Mouse (Mus musculus) kidney, embryonic 14.5 days (tissue): Measurements from ENCODE around the gene Rrnad1. TPM values are rescaled to one million over a fixed set of nuclear protein-coding genes. Genes with fewer than 3 reads are reported as not detected.
A peak's percentile ranks its signal among the peaks of the same experiment; 100 is the strongest.

ENCODE experiments used
- ATAC-seq: fragments of 200-750 bp; cut with Nextera tagmentation; 2 replicates; pipeline ENCODE4 v1.8.0; 2017; ENCODE audit warnings: moderate number of reproducible peaks, mild to moderate bottlenecking, moderate TSS enrichment, moderate library complexity; ENCODE audit not compliant: low FRiP score, low TSS enrichment
- H3K27ac ChIP-seq: fragments of 300-500 bp; sonication (generic); 2 replicates; pipeline ENCODE4 v1.5.1; 2014; ENCODE audit warnings: low read depth, mild to moderate bottlenecking, low read length, moderate library complexity, mixed read lengths
- H3K27me3 ChIP-seq: fragments of 300-500 bp; sonication (generic); 2 replicates; pipeline ENCODE4 v1.6.1; 2014; ENCODE audit warnings: mild to moderate bottlenecking, low read length; ENCODE audit not compliant: control insufficient read depth, insufficient read depth
- H3K36me3 ChIP-seq: fragments of 300-500 bp; sonication (generic); 2 replicates; pipeline ENCODE4 v1.6.1; 2014; ENCODE audit warnings: low read length, mixed read lengths; ENCODE audit not compliant: control insufficient read depth, insufficient read depth
- H3K4me1 ChIP-seq: fragments of 300-500 bp; sonication (generic); 2 replicates; pipeline ENCODE4 v1.6.1; 2014; ENCODE audit warnings: low read length, mixed read lengths; ENCODE audit not compliant: control insufficient read depth, insufficient read depth
- H3K4me2 ChIP-seq: fragments of 300-500 bp; sonication (generic); replicated peaks from 2 replicates; pipeline ENCODE4 v1.6.1; 2014; ENCODE audit warnings: low read depth, mild to moderate bottlenecking, low read length
- H3K4me3 ChIP-seq: fragments of 300-500 bp; sonication (generic); 2 replicates; pipeline ENCODE4 v1.5.1; 2014; ENCODE audit warnings: mild to moderate bottlenecking, low read length
- H3K9ac ChIP-seq: fragments of 300-500 bp; sonication (generic); 2 replicates; pipeline ENCODE4 v1.6.1; 2014; ENCODE audit warnings: low read depth, mild to moderate bottlenecking, low read length, moderate library complexity
- H3K9me3 ChIP-seq: fragments of 300-500 bp; sonication (generic); 2 replicates; pipeline ENCODE4 v1.6.1; 2016; ENCODE audit warnings: low read length; ENCODE audit not compliant: control insufficient read depth
- WGBS: fragments of 180-500 bp; shearing (Covaris S2); extraction: QIAGEN DNeasy Blood & Tissue Kit; methylation state at CpG from one replicate; pipeline ENCODE4 v1.1.7; 2014; 5-methylcytosine and 5-hydroxymethylcytosine counted together
- polyA plus RNA-seq: library from polyadenylated mRNA; unstranded; fragments of >200 nt; fragmentation: Nextera tagmentation; extraction: Ambion mirVana; gene quantifications from 2 replicates; pipeline ENCODE4 v1.2.1, GENCODE M21; 2014

Rrnad1 gene
- polyA plus RNA-seq = 19.3 and 21.6 TPM in 2 replicates

DNA sequence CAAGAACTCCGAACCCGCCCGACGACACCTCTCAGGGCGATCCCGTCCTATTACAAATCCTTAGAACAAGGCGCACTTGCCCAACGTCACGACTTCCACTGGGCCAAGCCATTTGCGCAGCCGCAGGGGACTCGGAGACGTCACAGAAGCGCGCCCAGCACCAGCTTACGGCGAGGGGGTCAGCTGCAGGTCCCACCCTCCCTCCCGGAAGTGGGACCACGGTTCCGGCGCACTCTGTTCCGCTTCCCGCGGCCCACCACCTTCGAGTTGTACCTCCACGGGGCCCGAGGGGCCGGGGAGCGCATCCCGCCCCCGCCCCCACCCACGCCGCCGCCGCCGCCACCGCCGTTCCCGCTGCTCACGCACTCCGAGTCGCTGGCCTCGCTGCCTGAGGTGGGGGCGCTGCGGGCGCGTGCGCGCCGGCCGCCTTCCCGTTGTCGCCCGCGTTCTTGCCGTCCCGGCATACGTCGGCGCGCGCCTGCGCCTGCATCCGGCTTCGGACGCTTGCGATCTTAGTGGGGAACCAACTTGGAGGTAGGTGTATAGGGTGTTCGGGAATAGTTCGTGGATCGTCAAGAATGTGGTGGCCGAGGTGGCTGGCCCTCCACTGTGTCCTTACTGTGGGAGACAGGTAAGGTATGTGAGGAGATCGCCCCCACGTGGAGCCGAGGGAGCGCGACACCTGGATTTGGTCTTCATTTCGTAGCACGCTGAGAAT lies at the start of gene Rrnad1, which contains the start of gene Isg20l2:
Gene Rrnad1 (minus strand): TSS at position 640 of the 718 bp plus-strand sequence.
Gene Isg20l2 (plus strand): TSS at position 237 of the 718 bp plus-strand sequence.
- peak within 1 kb of the TSS; percentile 83 for H3K9ac ChIP-seq
- H3K9me3 ChIP-seq = no peaks in the 10 kb centered on the region
- peaks cover 7% of the 10 kb centered on the region; the same call in 1 of the 2 replicates for H3K4me1 ChIP-seq
- H3K27ac ChIP-seq = peak within 1 kb of the TSS; percentile 85
- no peaks in the 10 kb centered on the region for H3K27me3 ChIP-seq
- ATAC-seq = peak; percentile 98
- WGBS = under 1% methylated on average over 69 of the region's 78 CpGs
- H3K36me3 ChIP-seq = peaks cover 60% of the 10 kb centered on the region
- peak within 1 kb of the TSS; percentile 79 for H3K4me2 ChIP-seq
- H3K4me3 ChIP-seq = peak within 1 kb of the TSS; percentile 63

DNA sequence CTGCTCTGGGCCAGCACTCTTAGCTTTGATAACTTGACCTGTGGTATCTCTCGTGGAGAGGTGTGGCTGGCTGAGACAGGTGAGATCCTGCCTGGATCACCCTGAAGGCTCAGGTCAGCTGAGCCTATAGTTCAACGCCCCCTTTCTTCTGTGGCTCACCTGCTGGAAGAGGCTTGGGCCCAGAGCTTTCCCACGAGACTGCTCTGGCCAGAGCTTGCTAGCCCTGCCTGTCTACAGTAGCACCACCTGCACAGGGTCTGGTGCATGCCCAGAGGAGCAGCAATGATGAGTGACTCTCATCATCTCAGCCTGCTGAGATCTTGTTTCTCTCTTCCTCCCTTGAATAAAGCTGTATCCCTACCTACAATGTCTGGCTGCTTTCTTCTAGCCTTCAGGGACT lies 49.6 kb upstream of the Rrnad1 start:
- Histone ChIP-seq H3K9me3 (no peaks in the 10 kb centered on the region), H3K4me3 (no peak overlapping the region), H3K27ac (peak overlapping the region; percentile 56; the same call in 1 of the 2 replicates), H3K4me2 (no peak overlapping the region), H3K27me3 (no peaks in the 10 kb centered on the region), H3K9ac (no peak overlapping the region), H3K36me3 (peaks cover 15% of the 10 kb centered on the region), H3K4me1 (peaks cover 65% of the 10 kb centered on the region)
- ATAC-seq = peak; percentile 3; the same call in 1 of the 2 replicates
- WGBS = 48% methylated on average over 3 of the region's 3 CpGs

DNA sequence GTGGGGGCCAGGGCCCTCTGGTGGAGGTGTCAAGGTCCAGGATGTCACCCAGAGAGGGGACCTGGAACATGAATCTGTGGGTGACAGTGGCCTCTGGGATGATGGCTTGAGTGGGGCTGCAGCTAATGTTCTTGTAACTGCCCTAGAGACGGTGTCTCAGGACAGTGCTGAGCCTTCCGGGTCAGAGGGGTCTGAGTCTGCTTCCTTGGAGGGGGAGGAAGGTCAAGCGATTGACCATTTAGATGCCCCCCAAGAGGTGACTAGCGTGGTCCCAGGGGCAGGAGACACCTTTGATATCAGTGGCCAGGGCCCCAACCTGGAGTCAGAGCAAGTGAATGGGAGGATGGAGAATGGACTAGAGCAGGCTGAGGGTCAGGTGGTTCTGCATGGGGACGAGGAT lies 49.0 kb upstream of the Rrnad1 start:
- no peak overlapping the region for H3K9ac ChIP-seq
- peaks cover 18% of the 10 kb centered on the region for H3K36me3 ChIP-seq
- H3K27me3 ChIP-seq = no peaks in the 10 kb centered on the region
- H3K4me3 ChIP-seq = no peak overlapping the region
- 82% methylated on average over 5 of the region's 5 CpGs for WGBS
- no peak for ATAC-seq
- no peak overlapping the region for H3K4me2 ChIP-seq
- H3K27ac ChIP-seq = 0 out of 2 replicates have a peak overlapping the region, but pooled peaks have one; percentile 56
- no peaks in the 10 kb centered on the region for H3K9me3 ChIP-seq
- H3K4me1 ChIP-seq = peaks cover 66% of the 10 kb centered on the region

DNA sequence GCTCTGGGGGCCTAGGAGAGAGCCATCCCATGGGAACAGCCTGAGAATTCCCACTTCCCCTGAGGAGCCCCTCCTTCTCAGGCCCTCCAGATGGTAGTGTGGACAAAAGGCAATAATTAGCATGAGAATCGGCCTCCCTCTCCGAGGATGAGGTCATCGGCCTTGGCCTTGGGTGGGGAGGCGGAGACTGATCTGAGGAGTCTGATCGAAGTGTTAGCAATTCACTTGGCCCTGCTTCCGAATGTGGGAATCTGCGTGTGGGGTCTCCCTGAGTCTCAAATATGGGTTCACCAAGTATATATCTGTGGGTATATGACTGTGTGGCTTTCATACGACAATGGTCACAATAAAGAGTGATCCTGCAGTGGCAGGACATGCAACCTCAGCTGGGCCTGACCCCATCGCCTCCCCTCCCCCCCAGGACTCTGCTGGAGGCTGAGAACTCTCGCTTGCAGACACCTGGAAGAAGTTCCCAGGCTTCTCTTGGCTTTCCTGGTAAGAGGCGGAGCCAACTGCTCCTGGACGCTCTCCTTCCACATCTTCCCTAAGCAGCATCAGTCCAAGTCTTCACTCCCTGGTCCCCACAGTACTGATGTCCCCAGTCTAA lies 44.0 kb upstream of the Rrnad1 start:
- peak overlapping the region; percentile 96 for H3K4me2 ChIP-seq
- H3K4me1 ChIP-seq = peaks cover 51% of the 10 kb centered on the region
- H3K27me3 ChIP-seq = no peaks in the 10 kb centered on the region
- H3K9ac ChIP-seq = peak overlapping the region; percentile 82; the same call in 1 of the 2 replicates
- H3K27ac ChIP-seq = peak overlapping the region; percentile 37; the same call in 1 of the 2 replicates
- WGBS = 30% methylated on average over 12 of the region's 12 CpGs
- peak overlapping the region; percentile 71 for H3K4me3 ChIP-seq
- peaks cover 19% of the 10 kb centered on the region for H3K36me3 ChIP-seq
- ATAC-seq = no peak
- H3K9me3 ChIP-seq = no peaks in the 10 kb centered on the region

DNA sequence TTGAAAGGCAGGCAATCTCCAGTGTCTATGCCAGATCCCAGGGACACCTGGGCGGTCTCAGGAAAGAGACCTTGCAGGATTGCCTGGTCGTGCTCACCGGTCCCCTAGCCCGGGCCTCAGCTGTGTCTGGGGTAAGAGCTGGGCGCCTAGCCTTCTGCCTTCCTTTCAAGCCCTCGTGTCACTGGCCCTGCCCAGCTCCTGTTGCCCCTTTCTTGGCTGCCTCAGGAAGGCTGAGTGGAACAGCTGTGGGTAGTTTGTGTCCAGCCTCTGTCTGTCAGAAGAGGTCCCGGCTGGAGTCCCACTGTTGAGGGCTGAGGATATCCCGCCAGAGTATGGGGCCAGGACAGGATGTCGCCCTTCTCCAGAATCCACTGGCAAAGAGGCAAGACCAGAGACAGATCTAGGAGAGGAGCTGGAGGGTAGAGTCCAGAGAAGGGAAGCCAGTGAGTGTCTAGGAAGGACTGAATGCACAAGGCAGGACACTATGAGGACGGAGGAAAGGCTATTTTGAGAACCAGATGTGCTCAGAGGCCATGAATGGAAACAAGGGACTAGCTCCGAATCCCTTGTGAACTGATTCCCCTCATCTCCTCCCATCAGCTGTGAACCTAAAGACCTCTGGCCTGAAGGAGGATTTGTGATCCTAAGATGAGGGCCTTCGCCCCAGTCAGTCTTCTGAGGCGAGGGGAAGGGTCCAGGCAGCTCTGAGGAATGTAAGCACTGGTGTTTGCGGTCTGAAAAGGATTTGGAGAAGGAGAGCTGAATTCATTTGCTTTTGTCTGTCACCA lies 43.3 kb upstream of the Rrnad1 start:
- H3K4me3 ChIP-seq = peak overlapping the region; percentile 71
- H3K27ac ChIP-seq = no peak overlapping the region
- H3K9me3 ChIP-seq = no peaks in the 10 kb centered on the region
- H3K4me2 ChIP-seq = peak overlapping the region; percentile 96
- H3K9ac ChIP-seq = peak overlapping the region; percentile 82; the same call in 1 of the 2 replicates
- peaks cover 19% of the 10 kb centered on the region for H3K36me3 ChIP-seq
- WGBS = 38% methylated on average over 14 of the region's 14 CpGs
- no peak for ATAC-seq
- H3K4me1 ChIP-seq = peaks cover 45% of the 10 kb centered on the region
- H3K27me3 ChIP-seq = no peaks in the 10 kb centered on the region

DNA sequence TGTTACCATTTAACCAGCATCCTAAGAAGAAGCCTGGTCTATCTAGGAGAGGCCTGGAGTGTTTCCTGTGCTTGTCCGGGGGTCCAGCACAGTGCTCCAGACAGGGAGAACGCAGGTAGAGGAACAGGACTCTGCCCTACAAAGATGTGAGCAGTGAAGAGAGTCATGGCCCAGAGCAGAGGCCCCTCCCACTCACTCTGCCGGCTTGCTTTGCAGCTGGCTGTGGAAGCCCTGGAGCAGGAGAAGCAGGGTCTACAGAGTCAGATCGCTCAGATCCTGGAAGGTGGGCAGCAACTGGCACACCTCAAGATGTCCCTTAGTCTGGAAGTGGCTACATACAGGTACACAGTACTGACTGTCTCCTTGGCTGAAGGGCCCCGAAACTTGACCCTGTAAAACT lies 42.3 kb upstream of the Rrnad1 start:
- H3K9ac ChIP-seq = peak overlapping the region; percentile 82
- H3K4me2 ChIP-seq = peak overlapping the region; percentile 96
- H3K4me1 ChIP-seq = peaks cover 38% of the 10 kb centered on the region
- no peaks in the 10 kb centered on the region for H3K9me3 ChIP-seq
- peak overlapping the region; percentile 71 for H3K4me3 ChIP-seq
- H3K27me3 ChIP-seq = no peaks in the 10 kb centered on the region; the same call in 1 of the 2 replicates
- no peak for ATAC-seq
- peak overlapping the region; percentile 48; the same call in 1 of the 2 replicates for H3K27ac ChIP-seq
- WGBS = 24% methylated on average over 5 of the region's 5 CpGs
- H3K36me3 ChIP-seq = peaks cover 16% of the 10 kb centered on the region

DNA sequence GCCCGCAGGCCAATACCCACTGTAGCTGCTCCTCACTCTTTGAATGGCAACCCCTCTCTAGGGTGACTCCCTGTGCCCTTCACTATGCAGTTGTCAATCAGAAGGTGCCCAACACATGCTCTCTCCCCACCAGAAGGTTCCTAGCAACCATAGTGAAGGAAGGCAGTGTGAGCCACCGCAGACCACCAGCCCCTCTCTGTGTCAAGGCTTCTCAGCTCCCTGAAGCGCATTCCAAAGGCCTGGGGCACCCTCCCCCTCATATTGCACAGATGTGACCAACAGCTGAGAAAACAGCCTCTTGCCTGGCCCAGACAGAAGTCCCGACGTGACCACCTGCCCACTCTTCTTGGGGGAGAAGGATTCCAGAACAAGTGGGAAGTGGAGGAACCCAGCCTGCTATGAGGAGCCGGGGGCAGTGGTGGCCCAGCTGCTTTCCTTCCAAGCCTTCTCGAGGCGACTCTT lies 41.7 kb upstream of the Rrnad1 start:
- Histone ChIP-seq H3K9me3 (no peaks in the 10 kb centered on the region), H3K4me3 (peak overlapping the region; percentile 71), H3K27me3 (no peaks in the 10 kb centered on the region; the same call in 1 of the 2 replicates), H3K4me2 (peak overlapping the region; percentile 96), H3K27ac (peak overlapping the region; percentile 48; the same call in 1 of the 2 replicates), H3K4me1 (peaks cover 38% of the 10 kb centered on the region), H3K36me3 (peaks cover 16% of the 10 kb centered on the region), H3K9ac (peak overlapping the region; percentile 82)
- WGBS = 6% methylated on average over 8 of the region's 8 CpGs
- ATAC-seq = peak; percentile 13; the same call in 1 of the 2 replicates

DNA sequence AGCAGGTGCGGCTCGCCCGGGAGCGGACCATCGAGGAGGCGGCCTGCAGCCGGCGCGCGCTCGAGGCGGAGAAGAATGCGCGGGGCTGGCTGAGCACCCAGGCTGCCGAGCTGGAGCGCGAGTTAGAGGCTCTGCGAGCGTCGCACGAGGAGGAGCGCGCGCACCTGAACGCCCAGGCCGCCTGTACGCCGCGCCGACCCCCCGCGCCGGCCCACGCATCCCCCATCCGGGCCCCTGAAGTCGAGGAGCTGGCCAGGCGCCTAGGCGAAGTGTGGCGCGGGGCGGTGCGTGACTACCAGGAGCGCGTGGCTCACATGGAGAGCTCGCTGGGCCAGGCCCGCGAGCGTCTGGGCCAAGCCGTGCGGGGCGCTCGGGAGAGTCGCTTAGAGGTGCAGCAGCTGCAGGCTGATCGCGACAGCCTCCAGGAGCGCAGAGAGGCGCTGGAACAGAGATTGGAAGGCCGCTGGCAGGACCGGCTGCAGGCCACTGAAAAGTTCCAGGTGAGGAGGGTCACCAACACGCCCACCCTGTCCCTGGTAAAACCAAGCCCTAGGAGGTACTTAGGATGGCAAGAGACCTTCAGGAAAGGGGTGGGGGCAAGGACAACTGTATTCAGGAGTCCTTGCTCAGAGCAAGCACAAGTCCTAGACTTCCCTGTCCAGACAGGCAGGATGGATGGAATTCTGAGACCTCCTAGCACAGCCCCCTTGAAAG lies 41.1 kb upstream of the Rrnad1 start:
- H3K4me2 ChIP-seq = peak overlapping the region; percentile 96
- peak overlapping the region; percentile 75 for H3K27ac ChIP-seq
- peaks cover 16% of the 10 kb centered on the region for H3K36me3 ChIP-seq
- H3K4me3 ChIP-seq = peak overlapping the region; percentile 71
- peak overlapping the region; percentile 82 for H3K9ac ChIP-seq
- peak; percentile 21; the same call in 1 of the 2 replicates for ATAC-seq
- H3K27me3 ChIP-seq = no peaks in the 10 kb centered on the region; the same call in 1 of the 2 replicates
- H3K4me1 ChIP-seq = peaks cover 38% of the 10 kb centered on the region
- under 1% methylated on average over 60 of the region's 60 CpGs for WGBS
- H3K9me3 ChIP-seq = no peaks in the 10 kb centered on the region
